Mouse (Mus musculus): ENCODE data around the gene Gm20388. TPM values are rescaled to one million over a fixed set of nuclear protein-coding genes. Genes with fewer than 3 reads are reported as not detected.

Gm20388 gene
- total and polyA plus RNA-seq, 2 experiments from 2014 or later: 51.3 TPM; not detected in 1

DNA sequence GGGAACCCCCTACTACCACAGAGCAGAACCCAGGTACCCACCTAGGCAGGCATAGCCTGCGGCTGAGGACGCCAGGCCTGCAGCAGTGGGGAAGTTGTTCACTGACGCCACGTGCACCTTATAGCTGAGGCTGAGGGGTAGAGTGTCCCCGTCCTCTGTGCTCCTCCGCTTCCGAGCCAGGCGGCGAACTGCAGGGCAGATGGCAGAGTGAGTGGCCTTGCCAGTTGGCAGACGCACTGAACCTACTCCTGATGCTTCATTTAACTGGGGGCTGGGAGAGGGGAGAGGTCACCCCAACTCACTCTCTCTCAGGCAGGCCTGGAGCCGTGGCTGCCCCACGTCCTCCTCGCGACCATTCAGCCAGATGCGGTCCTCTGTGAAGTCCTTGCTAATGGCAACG lies 2528.7 kb downstream of the Gm20388 start:
- no peak overlapping the region for H3K4me2 ChIP-seq (ENCODE audit: low read depth)
- WGBS: 87% methylated on average over 16 of the region's 16 CpGs
- H3K36me3 ChIP-seq (ENCODE audit: insufficient read depth): peaks cover 39% of the 10 kb centered on the region
- H3K4me1 ChIP-seq (ENCODE audit: insufficient read depth): peaks cover 4% of the 10 kb centered on the region; the same call in 1 of the 2 replicates
- no peak overlapping the region for H3K27ac ChIP-seq (ENCODE audit: low read depth, low read length)
- H3K27me3 ChIP-seq (ENCODE audit: insufficient read depth, low read length): no peaks in the 10 kb centered on the region
- H3K9ac ChIP-seq: no peak overlapping the region
- ATAC-seq (no peak), DNase-seq (no peak)
- no peak for TF ChIP-seq CTCF (IDR thresholded peaks at IDR 0.05; ENCODE audit: low read depth)
- H3K4me3 ChIP-seq (ENCODE audit: low read depth, low read length): no peak overlapping the region
- H3K9me3 ChIP-seq (ENCODE audit: low read length): no peaks in the 10 kb centered on the region

DNA sequence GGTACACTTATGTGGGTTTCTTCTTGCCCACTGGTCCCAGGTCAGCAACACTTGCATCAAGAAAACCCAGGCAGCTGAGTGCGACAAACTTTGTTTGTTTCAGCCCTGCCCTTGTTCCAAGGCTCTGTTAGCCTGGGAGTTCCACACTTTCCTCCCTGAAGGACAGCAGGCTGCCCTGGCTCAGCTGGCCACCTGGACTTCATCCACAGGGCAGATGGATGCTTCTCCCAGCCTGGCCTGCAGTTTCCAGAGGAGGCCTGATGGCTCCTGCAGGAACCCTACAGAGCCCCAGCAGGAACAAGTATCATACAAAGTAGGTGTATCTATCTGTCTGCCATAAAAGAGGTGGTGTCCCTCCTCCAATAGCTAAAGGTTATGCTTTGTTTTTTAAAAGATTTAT lies 2530.7 kb downstream of the Gm20388 start:
- no peak for ATAC-seq

DNA sequence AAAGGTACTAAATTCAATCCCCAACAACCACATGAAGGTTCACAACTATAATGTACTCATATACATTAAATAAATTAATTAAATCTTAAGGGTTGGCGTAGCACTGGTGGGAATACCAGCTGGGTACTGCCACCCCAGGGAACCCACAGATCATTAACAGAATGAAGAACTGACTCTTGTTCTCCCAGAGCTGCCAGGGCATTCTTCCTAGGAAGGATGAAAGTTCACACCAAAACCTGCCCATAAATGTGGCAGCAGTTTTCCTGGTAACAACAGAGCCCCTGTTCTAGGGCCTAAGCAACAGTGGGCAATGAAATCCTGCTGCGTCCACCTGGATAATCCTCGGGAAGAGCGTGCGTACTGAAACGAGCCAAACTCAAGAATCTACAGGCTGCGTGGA lies 2531.7 kb downstream of the Gm20388 start:
- Histone ChIP-seq H3K4me2 (ENCODE audit: low read depth) (peak overlapping the region; percentile 89), H3K27ac (ENCODE audit: low read depth, low read length) (no peak overlapping the region), H3K27me3 (ENCODE audit: insufficient read depth, low read length) (no peaks in the 10 kb centered on the region), H3K9me3 (ENCODE audit: low read length) (no peaks in the 10 kb centered on the region), H3K4me1 (ENCODE audit: insufficient read depth) (peaks cover 12% of the 10 kb centered on the region), H3K36me3 (ENCODE audit: insufficient read depth) (peaks cover 19% of the 10 kb centered on the region), H3K4me3 (ENCODE audit: low read depth, low read length) (peak overlapping the region; percentile 84), H3K9ac (peak overlapping the region; percentile 52)
- ATAC-seq: no peak
- no peak for DNase-seq
- WGBS: 13% methylated on average over 7 of the region's 7 CpGs
- no peak for TF ChIP-seq CTCF (IDR thresholded peaks at IDR 0.05; ENCODE audit: low read depth)

More for the DNA sequence above, 2530.7 kb downstream of the Gm20388 start:
- peaks cover 12% of the 10 kb centered on the region for H3K4me1 ChIP-seq (ENCODE audit: insufficient read depth)
- no peak overlapping the region for H3K27ac ChIP-seq (ENCODE audit: low read depth, low read length)
- DNase-seq: no peak
- TF ChIP-seq CTCF (IDR thresholded peaks at IDR 0.05; ENCODE audit: low read depth): no peak
- H3K4me3 ChIP-seq (ENCODE audit: low read depth, low read length): no peak overlapping the region
- no peak overlapping the region for H3K4me2 ChIP-seq (ENCODE audit: low read depth)
- H3K36me3 ChIP-seq (ENCODE audit: insufficient read depth): peaks cover 28% of the 10 kb centered on the region
- H3K27me3 ChIP-seq (ENCODE audit: insufficient read depth, low read length): no peaks in the 10 kb centered on the region
- no peaks in the 10 kb centered on the region for H3K9me3 ChIP-seq (ENCODE audit: low read length)
- H3K9ac ChIP-seq: no peak overlapping the region
- 86% methylated on average over 1 of the region's 1 CpGs for WGBS

DNA sequence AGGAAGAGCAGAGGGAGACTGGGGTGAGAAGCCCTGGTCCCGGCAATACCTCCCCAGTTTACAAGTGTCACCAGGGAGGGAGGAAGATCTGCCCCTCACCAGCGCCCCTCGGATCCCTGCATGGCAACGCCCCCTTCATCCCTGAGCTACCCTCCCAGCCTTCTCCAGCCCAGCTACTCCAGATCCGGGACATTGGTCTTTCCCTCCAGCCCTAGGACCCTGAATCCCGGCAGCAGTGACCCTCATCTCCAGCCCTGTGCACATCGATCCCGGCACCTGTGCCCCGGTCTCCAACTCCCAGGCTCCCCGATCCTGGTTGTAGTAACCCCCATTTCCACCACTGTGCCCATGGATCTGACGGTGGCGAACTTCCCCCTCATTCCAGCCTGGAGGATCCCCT lies 2532.1 kb downstream of the Gm20388 start:
- peak overlapping the region; percentile 52 for H3K9ac ChIP-seq
- DNase-seq (no peak), ATAC-seq (peak; percentile 1; the same call in 1 of the 2 replicates)
- 3% methylated on average over 12 of the region's 12 CpGs for WGBS
- no peaks in the 10 kb centered on the region for H3K9me3 ChIP-seq (ENCODE audit: low read length)
- peaks cover 15% of the 10 kb centered on the region for H3K36me3 ChIP-seq (ENCODE audit: insufficient read depth)
- TF ChIP-seq CTCF (IDR thresholded peaks at IDR 0.05; ENCODE audit: low read depth): no peak
- no peaks in the 10 kb centered on the region for H3K27me3 ChIP-seq (ENCODE audit: insufficient read depth, low read length)
- H3K27ac ChIP-seq (ENCODE audit: low read depth, low read length): peak overlapping the region; percentile 57
- peaks cover 12% of the 10 kb centered on the region for H3K4me1 ChIP-seq (ENCODE audit: insufficient read depth)
- H3K4me3 ChIP-seq (ENCODE audit: low read depth, low read length): peak overlapping the region; percentile 84
- peak overlapping the region; percentile 89 for H3K4me2 ChIP-seq (ENCODE audit: low read depth)

DNA sequence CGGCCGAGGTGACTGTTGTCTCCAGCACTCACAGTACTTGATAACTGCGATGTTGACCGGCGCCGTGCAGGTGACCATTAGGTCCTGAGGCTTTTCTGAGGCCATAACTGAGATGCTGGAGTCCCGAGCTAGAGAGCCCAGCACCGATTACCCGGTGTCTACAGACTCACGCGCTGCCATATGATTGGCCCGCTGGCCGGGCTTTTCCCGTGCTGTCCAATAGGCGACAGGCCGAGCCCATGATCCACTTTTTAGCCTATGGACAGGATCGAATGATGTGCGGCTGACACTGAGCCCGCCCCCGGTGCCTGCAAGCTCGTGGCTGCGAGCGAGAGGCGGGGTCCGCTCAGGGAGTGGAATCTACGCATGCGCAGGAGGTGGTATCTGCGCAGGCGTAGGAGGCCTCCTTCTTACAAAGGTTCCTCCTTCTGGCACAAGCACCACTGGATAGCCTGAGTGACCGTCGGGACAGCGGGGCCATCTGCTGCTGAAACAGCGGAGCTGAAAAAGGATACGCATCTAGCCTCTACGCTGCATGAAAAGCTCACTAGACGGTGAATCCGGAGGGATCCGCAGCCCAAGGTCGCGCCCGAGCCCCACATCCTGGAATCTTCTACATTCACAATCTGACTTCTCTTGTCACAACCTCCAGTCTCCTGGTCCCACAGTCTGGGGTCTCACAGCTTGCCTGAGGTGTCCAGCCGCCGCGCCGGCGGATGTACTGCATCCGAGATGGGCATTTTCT lies 2532.8 kb downstream of the Gm20388 start, which contains the start of gene Mvd:
TSS of gene Mvd (minus strand) at position 161 of the 745 bp plus-strand sequence.
- H3K4me1 ChIP-seq (ENCODE audit: insufficient read depth): peaks cover 12% of the 10 kb centered on the region
- no peaks in the 10 kb centered on the region for H3K27me3 ChIP-seq (ENCODE audit: insufficient read depth, low read length)
- H3K27ac ChIP-seq (ENCODE audit: low read depth, low read length): peak within 1 kb of the TSS; percentile 96
- peak; percentile 40; the same call in 1 of the 2 replicates for TF ChIP-seq CTCF (IDR thresholded peaks at IDR 0.05; ENCODE audit: low read depth)
- peak; percentile 100 for DNase-seq
- H3K4me2 ChIP-seq (ENCODE audit: low read depth): peak within 1 kb of the TSS; percentile 89
- WGBS: under 1% methylated on average over 47 of the region's 47 CpGs
- peak within 1 kb of the TSS; percentile 84 for H3K4me3 ChIP-seq (ENCODE audit: low read depth, low read length)
- peak within 1 kb of the TSS; percentile 84 for H3K9ac ChIP-seq
- ATAC-seq: peak; percentile 99
- H3K9me3 ChIP-seq (ENCODE audit: low read length): no peaks in the 10 kb centered on the region
- H3K36me3 ChIP-seq (ENCODE audit: insufficient read depth): peaks cover 8% of the 10 kb centered on the region

DNA sequence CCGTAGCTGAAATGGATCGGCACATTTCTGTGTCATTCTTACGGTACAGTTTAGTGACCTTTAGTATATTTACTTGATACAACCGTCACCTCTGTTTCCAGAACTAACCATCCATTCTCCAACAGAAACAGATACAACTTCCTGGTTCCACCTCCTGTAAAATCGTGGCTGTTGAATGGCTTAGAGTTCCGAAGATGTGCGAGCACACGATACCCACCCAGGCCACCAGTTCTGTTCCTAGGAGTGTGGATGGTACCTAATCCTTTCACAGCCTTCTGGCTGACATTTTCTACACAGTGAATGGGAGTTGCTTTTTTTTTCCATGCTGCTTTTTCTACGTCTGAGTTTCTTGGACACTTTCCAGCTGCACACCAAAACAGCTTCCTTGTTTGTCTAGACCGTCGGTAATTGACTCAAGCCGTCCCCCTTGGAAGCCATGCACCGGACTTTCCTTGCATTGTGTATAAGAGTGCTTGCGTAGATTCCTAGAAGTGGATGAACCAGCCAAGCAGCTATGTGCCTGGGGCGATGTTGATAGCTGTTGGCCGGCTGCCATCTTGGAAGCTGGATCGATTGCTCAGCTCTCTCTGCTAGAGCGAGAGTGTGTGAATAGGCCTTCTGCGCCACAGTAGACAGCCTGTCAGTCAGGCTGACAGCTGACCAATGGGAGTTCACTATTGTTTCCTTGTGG lies 2533.6 kb downstream of the Gm20388 start:
- ATAC-seq (peak; percentile 23), DNase-seq (peak; percentile 91)
- Histone ChIP-seq H3K27ac (ENCODE audit: low read depth, low read length) (peak overlapping the region; percentile 96), H3K4me3 (ENCODE audit: low read depth, low read length) (peak overlapping the region; percentile 84), H3K9ac (peak overlapping the region; percentile 84), H3K4me1 (ENCODE audit: insufficient read depth) (peaks cover 12% of the 10 kb centered on the region), H3K27me3 (ENCODE audit: insufficient read depth, low read length) (no peaks in the 10 kb centered on the region), H3K9me3 (ENCODE audit: low read length) (no peaks in the 10 kb centered on the region), H3K4me2 (ENCODE audit: low read depth) (peak overlapping the region; percentile 79), H3K36me3 (ENCODE audit: insufficient read depth) (peaks cover 3% of the 10 kb centered on the region)
- WGBS: 3% methylated on average over 19 of the region's 19 CpGs
- no peak for TF ChIP-seq CTCF (IDR thresholded peaks at IDR 0.05; ENCODE audit: low read depth)

DNA sequence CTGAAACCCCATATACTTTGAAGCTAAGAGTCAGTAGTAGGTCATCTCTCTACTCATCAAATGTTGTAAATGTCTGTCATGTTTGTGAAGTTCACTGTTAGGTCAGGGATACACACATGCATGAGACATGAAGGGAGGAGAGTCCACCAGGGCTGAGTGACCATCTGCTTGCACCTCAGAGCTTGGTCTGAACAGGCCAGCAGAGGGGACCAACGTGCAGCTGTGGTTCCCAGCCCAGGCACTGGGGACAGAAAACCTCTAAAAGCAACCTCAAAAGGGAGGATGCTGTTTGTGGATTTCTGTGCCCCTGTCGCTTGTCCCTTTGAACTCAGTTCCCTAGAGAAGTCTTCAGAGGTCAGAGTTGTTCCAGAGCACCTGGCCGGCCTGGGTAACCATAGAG lies 2534.6 kb downstream of the Gm20388 start:
- no peaks in the 10 kb centered on the region for H3K27me3 ChIP-seq (ENCODE audit: insufficient read depth, low read length)
- no peak overlapping the region for H3K4me3 ChIP-seq (ENCODE audit: low read depth, low read length)
- WGBS: 72% methylated on average over 3 of the region's 3 CpGs
- peaks cover 12% of the 10 kb centered on the region for H3K4me1 ChIP-seq (ENCODE audit: insufficient read depth)
- H3K9me3 ChIP-seq (ENCODE audit: low read length): no peaks in the 10 kb centered on the region
- DNase-seq: no peak
- H3K27ac ChIP-seq (ENCODE audit: low read depth, low read length): no peak overlapping the region
- H3K9ac ChIP-seq: no peak overlapping the region
- H3K4me2 ChIP-seq (ENCODE audit: low read depth): peak overlapping the region; percentile 79; the same call in 1 of the 2 replicates
- H3K36me3 ChIP-seq (ENCODE audit: insufficient read depth): no peaks in the 10 kb centered on the region
- no peak for ATAC-seq
- peak; percentile 32 for TF ChIP-seq CTCF (IDR thresholded peaks at IDR 0.05; ENCODE audit: low read depth)

Measured in forebrain, postnatal 0 days (tissue).